ENCODE assay signal across 19 mouse cellular contexts in genomic region chr14:27211743-27212445, GRCm38 (mm10).
"Had no signal": no experiment of that assay in that cellular context is flagged by ENCODE, and none has a peak within 500 bp of the region (broad histone marks: within the 10 kb centered on the region; RNA-seq: fewer than 3 reads in every experiment).

No protein-coding gene starts in this region.

- H3K9ac ChIP-seq: liver, embryonic 14.5 days; lung, embryonic 15.5 days; midbrain, embryonic 13.5 days; midbrain, embryonic 15.5 days; neural tube, embryonic 13.5 days had no signal

- H3K4me2 ChIP-seq: lung, embryonic 15.5 days; midbrain, embryonic 11.5 days; midbrain, embryonic 13.5 days; midbrain, embryonic 15.5 days; neural tube, embryonic 13.5 days had no signal

- H3K27ac ChIP-seq: liver, embryonic 14.5 days; lung, embryonic 15.5 days; macrophage; midbrain, embryonic 13.5 days; midbrain, embryonic 15.5 days; neural tube, embryonic 13.5 days had no signal

- ATAC-seq: midbrain, embryonic 13.5 days; midbrain, embryonic 15.5 days had no signal

- DNase-seq: lung, adult 2 months; lung, postnatal 10 days; lung, postnatal 36 days; retina, postnatal 1 day; right cerebral cortex, adult 18-20 months; right cerebral cortex, postnatal 25 days; right cerebral cortex, postnatal 4 days; spleen, adult 18-20 months; thymus, adult 18-20 months; thymus, postnatal 14 days; thymus, postnatal 36 days had no signal

- H3K4me1 ChIP-seq: lung, embryonic 15.5 days; midbrain, embryonic 13.5 days; midbrain, embryonic 15.5 days; neural tube, embryonic 13.5 days had no signal

- H3K9me3 ChIP-seq: lung, embryonic 15.5 days; megakaryocyte, embryonic 14.5 days; midbrain, embryonic 13.5 days; midbrain, embryonic 15.5 days; neural tube, embryonic 13.5 days had no signal

- H3K4me3 ChIP-seq: lung, embryonic 15.5 days; megakaryocyte, embryonic 14.5 days; midbrain, embryonic 13.5 days; midbrain, embryonic 15.5 days; neural tube, embryonic 13.5 days had no signal

- H3K36me3 ChIP-seq: lung, embryonic 15.5 days; midbrain, embryonic 13.5 days; midbrain, embryonic 15.5 days; neural tube, embryonic 13.5 days had no signal

- H3K27me3 ChIP-seq: lung, embryonic 15.5 days; midbrain, embryonic 13.5 days; midbrain, embryonic 15.5 days; neural tube, embryonic 13.5 days had no signal
